Mouse (Mus musculus) spleen, embryonic (tissue): Measurements from ENCODE around the gene Zfp612.
"Not testable (repeated sequence)": the region's sequence is repeated elsewhere in the genome, so short reads cannot be mapped to it uniquely, and the experiment has no call there.

ENCODE experiments used
- CTCF ChIA-PET: fragments of 350-600 bp; sonication (Branson Sonifier 250); formaldehyde crosslinking; loops from one replicate; lab custom pipeline; 2022; lab: Charles Lee

Zfp612 gene

DNA sequence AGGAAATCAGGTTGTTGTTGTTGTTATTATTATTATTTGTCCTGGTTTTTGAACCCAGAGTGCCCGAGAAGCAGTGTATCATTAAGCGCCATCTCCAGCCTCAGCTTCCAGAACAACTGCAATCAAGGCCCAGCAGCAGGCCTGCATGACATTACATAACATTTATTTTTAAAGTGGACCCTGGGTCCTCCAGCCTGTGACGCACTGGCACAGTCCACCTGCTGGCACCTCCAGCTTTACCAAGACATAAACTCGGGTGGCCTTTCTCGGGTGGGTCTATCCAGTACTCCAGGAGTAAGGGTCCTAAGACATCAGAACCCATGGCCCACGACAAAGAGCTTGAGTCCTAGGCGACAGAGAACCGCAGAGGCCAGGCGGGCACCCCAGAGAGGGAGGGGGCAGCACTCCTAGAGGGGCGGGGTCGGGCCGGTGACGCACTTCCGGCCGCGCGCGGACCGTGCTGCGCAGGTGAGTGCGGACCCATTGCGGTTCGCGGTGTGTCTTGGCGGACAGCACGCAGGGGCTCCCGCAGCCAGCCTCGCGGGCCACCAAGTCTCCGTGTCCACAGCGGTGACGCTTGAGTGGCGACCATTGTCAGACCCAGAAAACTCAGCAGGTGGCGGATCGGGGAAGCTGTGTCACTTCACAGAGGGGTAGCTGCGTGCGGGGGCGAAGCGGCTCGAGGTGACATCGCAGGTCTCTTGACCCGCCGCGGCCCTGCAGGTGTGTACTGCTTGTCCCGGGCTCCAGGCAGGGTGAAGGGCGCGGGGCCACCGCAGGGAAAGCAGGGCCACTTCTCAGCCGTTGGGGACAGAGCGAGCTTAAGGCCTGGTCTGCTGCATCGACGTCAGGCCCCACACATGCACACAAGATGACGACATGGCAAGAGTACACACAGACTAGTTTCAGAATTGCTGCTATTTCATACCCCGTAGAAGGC, at the start of gene Zfp612:
TSS of gene Zfp612 (plus strand) at position 465 of the 940 bp plus-strand sequence.
- CTCF ChIA-PET, result interaction anchor here (0.6 kb wide), 1 partner anchor 236 kb away, joined by 3 read pairs; no protein-coding TSS in a partner anchor

GRCm38 (mm10) chr8:110033771-110034170, 45.8 kb upstream of the Zfp612 start:
- CTCF ChIA-PET, result not testable (repeated sequence)

DNA sequence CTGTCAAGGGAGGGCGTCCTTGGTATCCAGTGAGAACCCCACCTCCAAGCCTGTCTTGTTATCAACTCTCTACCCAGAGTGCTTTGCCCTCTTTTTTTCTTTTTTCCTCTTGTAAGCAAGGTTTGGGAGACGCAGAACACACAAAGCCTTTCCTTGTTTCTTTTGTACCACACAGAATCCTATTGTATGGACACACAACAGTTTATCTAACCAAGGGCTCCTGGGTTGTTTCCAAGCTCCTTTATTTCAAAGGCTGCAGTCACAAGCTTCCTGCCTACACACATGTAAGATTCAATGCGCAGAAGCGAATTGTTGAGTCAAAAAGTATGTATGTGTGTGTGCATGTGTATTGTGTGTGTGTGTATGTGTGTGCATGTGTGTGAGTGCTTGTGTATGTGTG, 45.2 kb upstream of the Zfp612 start:
- CTCF ChIA-PET, result no interaction called here

DNA sequence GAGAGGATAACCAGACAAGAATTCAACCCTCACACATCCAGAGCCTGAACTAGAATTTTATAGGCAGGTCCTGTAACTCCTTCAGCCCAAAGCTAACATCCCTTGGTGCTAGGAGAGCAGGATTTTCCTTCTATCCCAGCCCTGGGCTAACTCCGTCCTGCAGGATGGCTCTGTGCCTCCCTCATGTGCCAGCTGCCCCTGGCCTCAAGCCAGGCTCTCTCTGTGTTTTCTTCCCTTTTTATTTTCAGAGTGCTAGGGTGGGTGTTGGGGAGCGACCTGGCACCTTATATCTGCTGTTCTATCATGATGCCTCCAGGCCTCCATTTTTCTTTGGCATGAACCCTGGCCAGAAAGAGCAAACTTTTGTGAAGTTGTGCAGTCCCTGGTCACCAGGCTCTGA, 43.4 kb upstream of the Zfp612 start:
- CTCF ChIA-PET, result no interaction called here

DNA sequence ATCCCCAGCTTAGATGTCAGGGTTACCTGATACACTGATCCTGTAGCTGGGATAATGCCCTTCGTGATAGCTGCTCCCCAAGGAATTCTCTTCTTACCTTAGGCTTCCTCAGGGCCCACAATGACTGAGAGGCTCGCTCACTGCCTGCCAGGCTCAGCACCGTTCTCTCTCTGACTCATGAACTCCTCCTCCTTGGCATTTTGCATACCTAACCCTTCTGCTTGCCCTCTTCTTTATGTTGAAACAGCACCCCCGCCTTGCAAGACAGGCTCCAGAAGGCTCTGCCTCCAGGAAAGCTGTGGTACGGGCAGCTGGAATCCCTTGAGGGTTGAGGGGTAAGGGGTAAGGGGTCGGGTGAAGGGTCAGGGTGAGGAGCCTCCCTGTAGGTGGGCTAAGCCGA, 40.3 kb upstream of the Zfp612 start:
- CTCF ChIA-PET, result no interaction called here

DNA sequence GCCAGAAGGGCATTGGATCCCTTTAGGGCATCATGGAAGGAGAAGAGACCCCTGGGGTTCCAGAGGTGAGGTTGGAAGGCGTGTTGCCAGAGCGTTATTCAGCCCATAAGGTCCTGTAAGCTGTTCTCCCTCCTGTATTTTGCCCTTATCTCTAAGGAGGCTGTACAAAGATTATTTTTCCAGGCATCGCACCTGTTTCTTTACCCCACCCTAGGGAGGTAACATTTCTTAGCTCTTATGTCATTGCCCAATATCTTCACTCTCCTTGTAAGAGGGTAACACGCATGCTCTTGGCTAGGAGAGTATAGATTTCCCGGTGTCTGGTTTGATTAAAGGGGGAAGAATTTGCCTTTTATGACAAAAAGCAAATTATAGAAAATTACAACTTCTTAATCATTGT, 39.9 kb upstream of the Zfp612 start, which contains the start of gene Chst4:
TSS of gene Chst4 (minus strand) at position 82 of the 400 bp plus-strand sequence.
- CTCF ChIA-PET, result no interaction called here

DNA sequence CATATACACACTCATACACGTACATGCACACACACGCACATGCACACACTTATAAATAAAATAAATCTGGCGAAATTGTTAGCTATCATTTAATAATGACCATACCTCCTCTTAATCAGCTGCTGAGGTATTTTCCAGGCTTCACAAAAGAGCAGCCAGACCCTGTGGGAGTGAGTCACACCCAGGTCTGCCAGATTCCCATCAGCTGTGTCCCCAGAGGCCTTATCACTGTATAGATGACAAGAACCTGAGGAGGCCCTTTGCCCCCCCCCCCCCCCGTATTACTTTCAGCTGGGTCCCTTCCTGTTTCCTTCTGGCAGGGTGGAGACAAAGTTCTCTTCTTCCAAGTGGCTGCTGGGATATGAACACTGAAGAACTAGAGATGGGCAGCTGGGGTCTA, 39.0 kb upstream of the Zfp612 start:
- CTCF ChIA-PET, result no interaction called here

DNA sequence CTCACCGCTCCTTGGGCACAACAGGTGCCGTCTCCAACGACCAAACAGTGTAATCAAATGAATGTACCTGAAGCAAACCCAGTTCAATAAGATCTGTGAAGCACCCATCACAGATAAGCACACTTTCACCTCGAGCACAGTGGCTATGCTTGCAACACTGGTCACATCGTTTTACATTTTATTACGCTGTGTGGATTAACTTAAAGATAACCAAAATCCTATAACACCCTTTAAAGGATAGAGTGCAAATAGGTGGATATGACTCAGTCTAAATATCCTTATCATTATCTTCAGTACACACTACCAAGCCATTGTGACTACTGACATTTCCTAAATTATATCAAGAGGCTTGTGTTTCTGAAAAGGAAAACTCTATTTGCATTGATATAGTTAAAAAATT, 28.3 kb upstream of the Zfp612 start:
- CTCF ChIA-PET, result no interaction called here

DNA sequence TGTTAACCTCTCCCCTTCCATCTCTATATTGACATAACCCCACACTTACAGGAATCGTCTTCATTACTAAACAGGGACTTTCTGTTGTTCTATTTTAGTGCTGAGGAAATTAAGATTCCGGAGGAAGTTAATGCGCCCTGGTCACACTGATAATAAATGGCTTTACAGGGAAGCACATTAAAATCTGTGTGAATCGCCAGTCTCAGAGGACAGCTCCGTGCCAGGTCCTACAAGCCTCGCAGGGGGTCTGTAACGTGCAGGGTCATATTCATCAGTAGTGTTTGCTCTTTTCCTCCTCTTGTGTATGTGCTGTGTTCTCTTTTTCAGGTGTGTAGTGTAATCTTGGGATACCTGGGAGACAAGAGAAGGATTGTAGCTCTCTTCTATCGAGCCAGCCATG, 21.3 kb upstream of the Zfp612 start:
- CTCF ChIA-PET, result no interaction called here

DNA sequence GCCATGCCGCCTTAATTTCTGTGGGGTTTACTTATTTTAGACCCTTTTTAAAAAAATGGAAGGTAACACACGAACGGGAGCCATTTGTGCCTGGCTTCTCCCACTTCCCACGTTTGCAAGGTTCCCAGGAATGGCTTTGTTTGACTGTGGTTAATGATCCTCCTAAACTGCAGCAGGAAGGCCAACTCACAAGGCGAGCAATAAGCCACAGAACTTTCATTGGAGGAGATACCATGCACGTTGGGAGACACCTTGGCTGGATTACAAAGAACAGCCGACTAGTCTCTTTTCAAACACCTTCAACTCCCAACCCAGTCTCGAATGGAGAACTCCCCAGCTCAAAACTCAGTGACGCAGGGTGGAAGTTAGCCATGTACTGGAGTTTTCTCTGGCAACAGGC, 15.4 kb upstream of the Zfp612 start:
- CTCF ChIA-PET, result no interaction called here

- CTCF ChIA-PET, result no interaction called here
These were observed 14.8 kb upstream of the Zfp612 start for GRCm38 (mm10) chr8:110064606-110065365.

- CTCF ChIA-PET, result no interaction called here
These were observed 13.9 kb upstream of the Zfp612 start for GRCm38 (mm10) chr8:110065676-110066075.

DNA sequence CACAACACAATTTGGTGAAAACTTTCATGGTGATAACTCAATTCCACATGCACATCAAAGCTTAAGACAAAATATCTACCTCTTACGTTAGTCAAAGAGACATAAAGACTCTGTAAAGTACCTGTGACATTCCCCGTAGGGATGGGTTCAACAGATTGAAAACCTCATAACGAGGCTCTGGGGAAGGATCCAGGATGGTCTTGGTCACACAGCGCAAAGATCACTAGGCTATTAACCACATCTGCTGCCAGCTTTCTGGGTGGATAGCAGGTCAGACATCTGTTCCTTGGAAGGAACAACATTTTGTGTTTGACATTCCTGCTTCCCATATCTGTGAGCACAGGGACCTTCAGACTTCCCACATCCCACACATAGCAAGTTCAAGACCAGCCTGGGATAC, 9.8 kb upstream of the Zfp612 start:
- CTCF ChIA-PET, result no interaction called here

DNA sequence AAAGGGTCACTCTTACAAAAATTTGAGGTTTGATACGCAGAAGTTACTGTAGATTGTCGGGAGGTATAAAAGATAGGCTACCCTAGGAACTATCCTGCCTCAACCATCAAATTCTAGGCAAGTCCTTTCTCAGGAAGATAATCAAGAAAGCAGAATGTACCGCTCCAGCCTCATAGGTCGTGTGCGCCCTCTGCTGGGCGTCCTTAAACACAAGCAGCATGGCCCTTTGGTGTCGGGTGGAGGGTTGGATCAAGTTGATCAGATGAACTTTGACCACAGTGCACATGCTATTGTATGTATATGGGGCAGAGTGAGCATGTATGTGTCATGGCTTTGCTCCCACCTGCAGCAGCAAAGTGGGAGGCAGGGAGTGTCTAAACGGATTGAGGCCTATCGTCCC, 7.9 kb upstream of the Zfp612 start:
- CTCF ChIA-PET, result no interaction called here

DNA sequence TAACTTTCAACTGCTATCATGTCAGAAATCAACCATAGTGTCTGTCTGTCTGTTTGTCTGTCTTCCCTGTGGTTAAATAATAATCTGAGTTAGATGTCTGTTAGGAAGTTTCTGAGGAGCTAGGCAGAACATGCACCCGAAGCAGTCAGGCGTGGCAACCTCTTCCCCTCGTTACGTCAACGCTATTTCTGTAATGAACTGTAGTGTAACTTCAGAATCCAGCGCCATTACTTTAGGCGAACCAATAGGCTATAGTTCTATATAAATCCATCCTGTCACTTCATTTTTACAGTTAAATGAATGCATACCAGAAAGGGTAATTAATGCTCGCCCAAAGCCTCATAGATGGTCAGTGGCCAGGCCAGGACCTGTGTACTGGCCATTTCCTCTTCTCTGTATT, 5.0 kb upstream of the Zfp612 start:
- CTCF ChIA-PET, result no interaction called here

- CTCF ChIA-PET, result no interaction called here
These were observed 3.0 kb downstream of the Zfp612 start for GRCm38 (mm10) chr8:110082416-110083105.

DNA sequence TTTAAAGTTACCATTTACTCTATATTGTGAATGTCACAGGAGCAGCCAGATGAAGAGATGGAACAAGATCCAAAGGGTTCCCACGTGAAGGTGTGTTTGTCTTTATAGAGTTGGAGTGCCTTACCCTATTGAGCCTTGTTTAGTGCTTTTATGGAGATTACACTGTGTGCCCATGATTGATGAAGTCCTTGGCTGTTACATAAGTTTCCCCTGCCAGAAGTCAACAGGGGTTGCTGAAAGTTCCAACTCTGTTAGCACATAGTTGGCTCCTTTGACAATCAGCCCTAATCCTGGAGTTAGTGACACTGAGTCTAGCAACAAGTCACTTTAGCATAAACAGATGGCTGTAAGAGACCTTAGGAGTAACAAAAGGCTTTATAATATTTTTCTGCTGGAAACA, 12.3 kb downstream of the Zfp612 start:
- CTCF ChIA-PET, result interaction anchor here (0.6 kb wide), 1 partner anchor 43 kb away, joined by 4 read pairs; no protein-coding TSS in a partner anchor

DNA sequence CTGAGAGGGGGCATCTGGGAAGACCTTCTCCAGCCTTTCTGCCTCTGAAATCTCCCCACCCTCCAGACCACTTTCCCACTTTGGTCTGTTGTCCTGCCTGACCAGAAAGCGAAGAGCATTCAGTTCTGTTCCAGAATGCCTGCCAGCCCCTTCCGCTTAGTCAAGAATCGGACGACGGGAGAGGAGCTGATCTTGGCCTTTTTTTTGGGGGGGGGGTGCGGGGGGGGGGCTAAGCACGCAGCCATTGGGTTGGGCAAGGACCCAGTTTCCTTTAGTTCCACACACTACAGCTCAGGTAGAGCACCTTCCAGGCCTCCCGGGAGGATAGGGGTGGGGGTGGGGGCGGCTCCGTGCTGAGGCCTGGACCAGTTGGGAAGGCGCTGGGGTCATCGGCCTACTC, 21.4 kb downstream of the Zfp612 start, which contains the start of gene Gm21964:
TSS of gene Gm21964 (plus strand) at position 301 of the 400 bp plus-strand sequence.
- CTCF ChIA-PET, result interaction anchor here (0.6 kb wide), 1 partner anchor 1211 kb away, joined by 9 read pairs; no protein-coding TSS in a partner anchor

GRCm38 (mm10) chr8:110101676-110102075, 22.1 kb downstream of the Zfp612 start:
- CTCF ChIA-PET, result no interaction called here

DNA sequence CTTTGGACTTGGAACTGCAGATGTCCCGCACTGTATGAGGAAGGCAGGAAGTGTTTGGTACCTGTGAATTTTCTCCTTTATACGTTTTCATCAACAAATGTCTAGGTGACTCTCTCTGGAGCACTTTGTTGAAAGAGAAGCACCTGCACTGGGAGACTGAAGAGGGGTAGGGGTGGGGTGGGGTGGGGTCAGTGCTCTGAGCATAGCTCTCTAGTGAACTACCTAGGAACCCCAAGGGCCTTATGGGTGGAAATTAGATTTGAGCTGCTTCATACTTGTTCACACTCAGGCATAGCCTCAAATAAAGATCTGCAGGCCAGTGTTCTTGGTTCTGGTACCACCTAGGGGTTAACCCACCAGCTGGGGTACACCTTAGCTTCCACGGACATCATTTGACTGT, 23.1 kb downstream of the Zfp612 start, which contains the start of gene Gm17720:
TSS of gene Gm17720 (minus strand) at position 101 of the 400 bp plus-strand sequence.
- CTCF ChIA-PET, result no interaction called here

DNA sequence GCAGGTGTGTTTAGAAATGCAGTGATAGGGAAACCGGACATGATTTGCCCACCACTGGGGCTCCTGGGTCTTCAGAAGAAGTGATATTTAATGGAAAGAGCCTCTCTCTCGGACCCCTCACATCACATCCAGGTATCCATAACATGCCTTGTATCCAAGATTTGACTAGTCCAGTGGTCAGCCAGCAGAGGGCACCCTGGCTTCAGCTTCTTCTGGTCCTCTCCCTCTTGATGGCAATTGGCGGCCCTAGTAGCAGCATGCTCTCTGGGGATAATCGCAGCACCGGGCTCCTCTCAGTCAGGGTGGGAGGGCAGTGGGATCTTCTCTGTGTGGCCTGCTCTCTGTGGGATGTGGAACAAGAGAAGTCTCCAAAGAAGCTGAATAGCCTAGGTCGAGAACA, 40.2 kb downstream of the Zfp612 start:
- CTCF ChIA-PET, result no interaction called here

DNA sequence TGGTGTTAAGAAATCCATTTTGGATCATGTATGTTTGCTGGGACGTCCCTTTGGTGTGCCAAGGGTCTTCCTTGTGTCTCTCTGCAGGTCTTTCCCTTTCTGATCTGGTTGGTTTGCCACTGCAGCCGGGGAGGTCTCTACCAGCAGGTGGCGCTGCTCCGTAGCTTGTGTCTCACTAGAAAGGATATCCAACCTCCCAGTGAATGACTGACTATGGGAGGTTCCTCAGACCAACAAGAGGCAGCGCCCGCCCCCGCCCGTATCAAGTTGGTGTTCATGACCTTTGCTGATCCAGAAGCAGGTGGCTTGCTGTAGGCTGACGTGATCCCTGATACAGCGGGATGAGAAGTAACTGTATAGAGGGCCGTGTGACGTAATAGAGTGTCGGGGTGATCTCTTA, 51.0 kb downstream of the Zfp612 start:
- CTCF ChIA-PET, result no interaction called here
